Mouse (Mus musculus) cortical plate, adult 2 months (tissue): Measurements from ENCODE around the gene Clta.

Experiments used
- CTCF ChIP-seq: fragments of 200-500 bp; IDR thresholded peaks from 2 replicates; pipeline ENCODE4 v1.5.1; 2011; ENCODE audit warnings: mild to moderate bottlenecking, control low read depth, low read length; ENCODE audit not compliant: insufficient read depth; ENCODE audit errors: extremely low read depth
- POLR2A ChIP-seq: fragments of 200-500 bp; IDR thresholded peaks from 2 replicates; pipeline ENCODE4 v1.6.1; 2011; ENCODE audit warnings: mild to moderate bottlenecking, low read length, control low read depth; ENCODE audit not compliant: insufficient read depth; ENCODE audit errors: extremely low read depth

DNA sequence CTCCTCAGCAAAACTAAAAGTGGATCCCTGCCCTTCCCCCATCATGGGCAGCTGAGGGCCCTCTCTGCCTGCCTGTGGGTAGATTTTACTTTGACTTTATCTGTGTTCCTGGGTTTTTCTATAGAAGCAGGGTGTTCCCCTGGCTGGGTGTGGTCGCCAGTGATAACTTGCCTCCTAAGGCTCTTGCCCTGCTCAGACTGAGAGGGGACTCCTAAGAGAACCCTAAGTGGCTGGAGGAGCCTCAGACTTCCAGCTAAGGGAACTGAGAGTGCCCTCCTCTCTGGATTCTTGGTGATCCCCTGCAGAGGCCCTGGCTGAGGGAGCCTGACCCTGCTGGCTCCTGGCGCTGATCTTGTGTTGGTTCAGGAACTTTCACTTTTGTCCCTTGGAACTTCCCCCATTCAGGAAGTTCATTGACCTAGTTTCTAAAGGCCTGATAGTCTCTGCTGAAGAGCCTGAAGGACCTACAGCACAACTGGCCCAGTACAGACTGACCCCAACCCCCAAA, 39.9 kb upstream of the Clta start:
- TF ChIP-seq CTCF (no peak), POLR2A (no peak)
